In genomic region chr16:4878192-4878885, GRCm38 (mm10) we compare ENCODE assay signal across 8 mouse cellular contexts. TPM values are rescaled to one million over a fixed set of nuclear protein-coding genes. Genes with fewer than 3 reads are reported as not detected.
DNase-seq lines count a peak whose midpoint lies in the region; ATAC-seq and TF ChIP-seq lines count a peak whose summit lies in the region.

No protein-coding gene starts in this region.

- no peak overlapping the region for H3K27ac ChIP-seq in cerebellum, adult 2 months (ENCODE audit: insufficient read depth, low read length)
- H3K27ac ChIP-seq in ES-E14 (ENCODE audit: insufficient read depth, low read depth, low read length, poor library complexity, severe bottlenecking), result peak overlapping the region; percentile 15; the same call in 1 of the 2 replicates
- no peak overlapping the region; the same call in 1 of the 2 replicates for H3K27ac ChIP-seq in forebrain, embryonic 16.5 days (ENCODE audit: low read length)

- H3K27me3 ChIP-seq in cerebellum, adult 2 months (ENCODE audit: control insufficient read depth, insufficient read depth, low read length), result no peaks in the 10 kb centered on the region
- no peaks in the 10 kb centered on the region for H3K27me3 ChIP-seq in forebrain, embryonic 16.5 days (replicated peaks; ENCODE audit: control insufficient read depth, insufficient read depth, low read length)

- peaks cover 22% of the 10 kb centered on the region for H3K4me1 ChIP-seq in cerebellum, adult 2 months (ENCODE audit: control insufficient read depth, insufficient read depth, low read length)
- H3K4me1 ChIP-seq in ES-E14 (ENCODE audit: control insufficient read depth in 2 of 2, insufficient read depth in 2 of 2, low read length in 2 of 2, poor library complexity in 1 of 2), result peaks cover 2 to 22% of the 10 kb centered on the region in 2 experiments; a peak in 2 of 4 replicates
- peaks cover 33% of the 10 kb centered on the region for H3K4me1 ChIP-seq in forebrain, embryonic 16.5 days (replicated peaks; ENCODE audit: control insufficient read depth, insufficient read depth, low read length)

- no peaks in the 10 kb centered on the region for H3K9me3 ChIP-seq in ES-E14 (ENCODE audit: control insufficient read depth, insufficient read depth, low read depth, low read length)
- H3K9me3 ChIP-seq in forebrain, embryonic 16.5 days (ENCODE audit: control insufficient read depth, low read length), result no peaks in the 10 kb centered on the region

- peaks cover 35% of the 10 kb centered on the region for H3K36me3 ChIP-seq in ES-E14 (ENCODE audit: control insufficient read depth, insufficient read depth, low read length, poor library complexity, severe bottlenecking)
- no peaks in the 10 kb centered on the region for H3K36me3 ChIP-seq in forebrain, embryonic 16.5 days (ENCODE audit: control insufficient read depth, insufficient read depth)

- in situ Hi-C loops in ES-E14 (cut with MboI; ENCODE audit: low sequenced_read_pairs in 2 of 2, unreplicated experiment in 2 of 2), result no loop called here

- no peak for DNase-seq in cerebellum, adult 2 months
- DNase-seq in cerebellum, adult 11 months, result no peak
- no peak for DNase-seq in ES-E14 (ENCODE audit: low read depth, low spot score)
- peak; percentile 56 for DNase-seq in kidney, postnatal 14 days
- DNase-seq in thymus, adult 18-20 months, result peak; percentile 61 to 67
- no peak for DNase-seq in frontal cortex, adult 2 months (ENCODE audit: extremely low spot score in 1 of 2, low spot score in 1 of 2)

- H3K9ac ChIP-seq in ES-E14 (ENCODE audit: insufficient read depth, low read depth, low read length, poor library complexity, severe bottlenecking), result peak overlapping the region; percentile 98
- H3K9ac ChIP-seq in forebrain, embryonic 16.5 days (replicated peaks; ENCODE audit: low read depth, low read length), result peak overlapping the region; percentile 78

- H3K4me2 ChIP-seq in forebrain, embryonic 16.5 days (ENCODE audit: low read length), result peak overlapping the region; percentile 62

- no peak for TF ChIP-seq POLR2A in cerebellum, adult 2 months (IDR thresholded peaks at IDR 0.05; ENCODE audit: borderline replicate concordance, insufficient read depth, low read length)

- H3K4me3 ChIP-seq in cerebellum, adult 2 months (replicated peaks; ENCODE audit: insufficient read depth, low read depth, low read length), result peak overlapping the region; percentile 89
- peak overlapping the region; percentile 84 to 98 for H3K4me3 ChIP-seq in ES-E14 (ENCODE audit: insufficient read depth in 1 of 2, low read depth in 1 of 2, low read length in 2 of 2, poor library complexity in 1 of 2, severe bottlenecking in 1 of 2)
- H3K4me3 ChIP-seq in forebrain, embryonic 16.5 days (replicated peaks; ENCODE audit: low read length), result peak overlapping the region; percentile 92

- WGBS in cerebellum, adult 2 months, result 6% methylated on average over 5 of the region's 5 CpGs
- 33% methylated on average over 5 of the region's 5 CpGs for WGBS in forebrain, embryonic 16.5 days

- ATAC-seq in forebrain, embryonic 16.5 days, result no peak
- ATAC-seq in megakaryocyte, adult 5-6 weeks (ENCODE audit: poor library complexity, severe bottlenecking), result peak; percentile 26

- TF ChIP-seq CTCF in cerebellum, adult 2 months (IDR thresholded peaks at IDR 0.05; ENCODE audit: borderline replicate concordance, insufficient read depth, low read depth, low read length), result no peak

TF ChIP-seq in ES-E14, 5 proteins besides CTCF, POLR2A, EP300 and RAD21:
- TF ChIP-seq ZC3H11A (IDR thresholded peaks at IDR 0.05; ENCODE audit: borderline replicate concordance, low read depth, low read length), result no peak
- TF ChIP-seq CHD2 (IDR thresholded peaks at IDR 0.05; ENCODE audit: low read depth, low read length), result no peak
- TF ChIP-seq HCFC1 (IDR thresholded peaks at IDR 0.05; ENCODE audit: borderline replicate concordance, insufficient read depth, low read length), result no peak
- TF ChIP-seq MAFK (IDR thresholded peaks at IDR 0.05; ENCODE audit: insufficient read depth, low read depth, low read length), result no peak
- TF ChIP-seq ZNF384 (IDR thresholded peaks at IDR 0.05; ENCODE audit: low read depth, low read length), result no peak

RNA-seq across cellular contexts. Expression of gene Ubald1, which starts 1.8 kb away (rescaled TPM):
- polyA plus RNA-seq in cerebellum, adult 2 months (2012; rRNA removed), result 57.9 and 63.5 TPM in 2 replicates
- total RNA-seq in ES-E14 (2012; rRNA removed), result 26.7 and 41.3 TPM in 2 replicates
- 49.9 and 51.8 TPM in 2 replicates for polyA plus RNA-seq in forebrain, embryonic 16.5 days (2015; fragmentation: Nextera tagmentation; extraction: Ambion mirVana)
- total RNA-seq in megakaryocyte, adult 5-6 weeks (2015), result 32.1 and 34.6 TPM in 2 replicates
- 11.3 and 18.3 TPM in 2 replicates for total RNA-seq in megakaryocyte, adult 5-6 weeks (2017)
- 51.3 and 66.1 TPM in 2 replicates for polyA plus RNA-seq in frontal cortex, adult 2 months (2012; rRNA removed)

RNA-seq across cellular contexts. Expression of gene Mgrn1, which starts 7.7 kb away (rescaled TPM):
- polyA plus RNA-seq in cerebellum, adult 2 months (2012; rRNA removed), result 243 and 248 TPM in 2 replicates
- total RNA-seq in ES-E14 (2012; rRNA removed), result 24.0 and 25.7 TPM in 2 replicates
- 104 and 108 TPM in 2 replicates for polyA plus RNA-seq in forebrain, embryonic 16.5 days (2015; fragmentation: Nextera tagmentation; extraction: Ambion mirVana)
- total RNA-seq in megakaryocyte, adult 5-6 weeks (2015), result 30.4 and 33.0 TPM in 2 replicates
- 32.1 and 41.0 TPM in 2 replicates for total RNA-seq in megakaryocyte, adult 5-6 weeks (2017)
- 216 and 221 TPM in 2 replicates for polyA plus RNA-seq in frontal cortex, adult 2 months (2012; rRNA removed)

RNA-seq across cellular contexts. Expression of gene 4930562C15Rik, which starts 43.1 kb away (rescaled TPM):
- 0.08 TPM in 1 of 2 replicates, not detected in the other for polyA plus RNA-seq in cerebellum, adult 2 months (2012; rRNA removed)
- 0.09 and 0.21 TPM in 2 replicates for total RNA-seq in ES-E14 (2012; rRNA removed)
- polyA plus RNA-seq in forebrain, embryonic 16.5 days (2015; fragmentation: Nextera tagmentation; extraction: Ambion mirVana), result 0.15 and 0.80 TPM in 2 replicates
- not detected in 2 replicates for total RNA-seq in megakaryocyte, adult 5-6 weeks (2015)
- not detected in 2 replicates for total RNA-seq in megakaryocyte, adult 5-6 weeks (2017)
- polyA plus RNA-seq in frontal cortex, adult 2 months (2012; rRNA removed), result 0.08 TPM in 1 of 2 replicates, not detected in the other

Comparison
In these comparisons a context has a peak if more than half of its experiments do, and no peak if none do; other contexts are left out.
1. DNase-seq: peak in kidney, postnatal 14 days (single experiment) and thymus, adult 18-20 months (2 of 2); none in cerebellum, adult 2 months (0 of 2), cerebellum, adult 11 months (single experiment), ES-E14 (single experiment) and frontal cortex, adult 2 months (0 of 2).
2. Peak in every context shown above with its lines, with median percentiles within 50 percentile points of each other: H3K4me3 ChIP-seq.